Mouse (Mus musculus): ENCODE measurements around the gene Nrarp. TPM values are rescaled to one million over a fixed set of nuclear protein-coding genes. Genes with fewer than 3 reads are reported as not detected.

Nrarp gene
- polyA plus RNA-seq, 1 experiment from 2014 or later, result 8.2 TPM

Other genes with a start within 250 kb of the Nrarp start
- gene Arrdc1, start 245.5 kb upstream of the Nrarp start, polyA plus RNA-seq (2015; fragmentation: Nextera tagmentation; extraction: Ambion mirVana), result 14.3 and 15.0 TPM in 2 replicates
- gene Zmynd19, start 231.0 kb upstream of the Nrarp start, polyA plus RNA-seq (2015; fragmentation: Nextera tagmentation; extraction: Ambion mirVana), result 8.1 and 10.0 TPM in 2 replicates
- 18.5 and 20.0 TPM in 2 replicates for gene Dph7, start 218.4 kb upstream of the Nrarp start, polyA plus RNA-seq (2015; fragmentation: Nextera tagmentation; extraction: Ambion mirVana)
- 109 and 125 TPM in 2 replicates for gene Mrpl41, start 205.7 kb upstream of the Nrarp start, polyA plus RNA-seq (2015; fragmentation: Nextera tagmentation; extraction: Ambion mirVana)
- 7.7 and 8.7 TPM in 2 replicates for gene Pnpla7, start 204.7 kb upstream of the Nrarp start, polyA plus RNA-seq (2015; fragmentation: Nextera tagmentation; extraction: Ambion mirVana)
- 49.4 and 51.0 TPM in 2 replicates for gene Nsmf, start 126.4 kb upstream of the Nrarp start, polyA plus RNA-seq (2015; fragmentation: Nextera tagmentation; extraction: Ambion mirVana)
- gene Entpd8, start 100.5 kb upstream of the Nrarp start, polyA plus RNA-seq (2015; fragmentation: Nextera tagmentation; extraction: Ambion mirVana), result not detected in 2 replicates
- gene Noxa1, start 85.6 kb upstream of the Nrarp start, polyA plus RNA-seq (2015; fragmentation: Nextera tagmentation; extraction: Ambion mirVana), result 0.09 TPM in 1 of 2 replicates, not detected in the other
- 6.4 and 6.9 TPM in 2 replicates for gene Tor4a, start 16.1 kb downstream of the Nrarp start, polyA plus RNA-seq (2015; fragmentation: Nextera tagmentation; extraction: Ambion mirVana)
- gene Nelfb, start 30.7 kb downstream of the Nrarp start, polyA plus RNA-seq (2015; fragmentation: Nextera tagmentation; extraction: Ambion mirVana), result 68.8 and 72.8 TPM in 2 replicates
- not detected in 2 replicates for gene Stpg3, start 33.9 kb downstream of the Nrarp start, polyA plus RNA-seq (2015; fragmentation: Nextera tagmentation; extraction: Ambion mirVana)
- gene Fam166a, start 38.0 kb downstream of the Nrarp start, polyA plus RNA-seq (2015; fragmentation: Nextera tagmentation; extraction: Ambion mirVana), result not detected in 2 replicates
- gene Tubb4b, start 43.9 kb downstream of the Nrarp start, polyA plus RNA-seq (2015; fragmentation: Nextera tagmentation; extraction: Ambion mirVana), result 402 and 437 TPM in 2 replicates
- gene Slc34a3, start 53.6 kb downstream of the Nrarp start, polyA plus RNA-seq (2015; fragmentation: Nextera tagmentation; extraction: Ambion mirVana), result not detected in 2 replicates
- not detected in 2 replicates for gene Rnf224, start 56.0 kb downstream of the Nrarp start, polyA plus RNA-seq (2015; fragmentation: Nextera tagmentation; extraction: Ambion mirVana)
- 6.6 and 7.2 TPM in 2 replicates for gene Rnf208, start 61.5 kb downstream of the Nrarp start, polyA plus RNA-seq (2015; fragmentation: Nextera tagmentation; extraction: Ambion mirVana)
- not detected in 2 replicates for gene Cysrt1, start 61.7 kb downstream of the Nrarp start, polyA plus RNA-seq (2015; fragmentation: Nextera tagmentation; extraction: Ambion mirVana)
- 2.1 and 2.9 TPM in 2 replicates for gene AL732309.1, start 66.1 kb downstream of the Nrarp start, polyA plus RNA-seq (2015; fragmentation: Nextera tagmentation; extraction: Ambion mirVana)
- gene Tmem203, start 74.7 kb downstream of the Nrarp start, polyA plus RNA-seq (2015; fragmentation: Nextera tagmentation; extraction: Ambion mirVana), result 15.5 and 15.9 TPM in 2 replicates
- gene Tprn, start 81.9 kb downstream of the Nrarp start, polyA plus RNA-seq (2015; fragmentation: Nextera tagmentation; extraction: Ambion mirVana), result 3.5 and 4.3 TPM in 2 replicates
- gene Ssna1, start 91.7 kb downstream of the Nrarp start, polyA plus RNA-seq (2015; fragmentation: Nextera tagmentation; extraction: Ambion mirVana), result 144 and 158 TPM in 2 replicates
- gene Anapc2, start 91.7 kb downstream of the Nrarp start, polyA plus RNA-seq (2015; fragmentation: Nextera tagmentation; extraction: Ambion mirVana), result 77.3 and 82.5 TPM in 2 replicates
- gene Tmem210, start 107.4 kb downstream of the Nrarp start, polyA plus RNA-seq (2015; fragmentation: Nextera tagmentation; extraction: Ambion mirVana), result not detected in 2 replicates
- gene Lrrc26, start 109.2 kb downstream of the Nrarp start, polyA plus RNA-seq (2015; fragmentation: Nextera tagmentation; extraction: Ambion mirVana), result not detected in 2 replicates
- gene Grin1, start 138.4 kb downstream of the Nrarp start, polyA plus RNA-seq (2015; fragmentation: Nextera tagmentation; extraction: Ambion mirVana), result 0.09 and 0.16 TPM in 2 replicates
- 28.4 and 31.3 TPM in 2 replicates for gene Man1b1, start 151.6 kb downstream of the Nrarp start, polyA plus RNA-seq (2015; fragmentation: Nextera tagmentation; extraction: Ambion mirVana)
- 13.6 and 14.4 TPM in 2 replicates for gene Dpp7, start 175.6 kb downstream of the Nrarp start, polyA plus RNA-seq (2015; fragmentation: Nextera tagmentation; extraction: Ambion mirVana)
- 14.9 and 17.0 TPM in 2 replicates for gene Uap1l1, start 184.9 kb downstream of the Nrarp start, polyA plus RNA-seq (2015; fragmentation: Nextera tagmentation; extraction: Ambion mirVana)
- 16.5 and 18.1 TPM in 2 replicates for gene Sapcd2, start 191.6 kb downstream of the Nrarp start, polyA plus RNA-seq (2015; fragmentation: Nextera tagmentation; extraction: Ambion mirVana)
- gene Entpd2, start 215.1 kb downstream of the Nrarp start, polyA plus RNA-seq (2015; fragmentation: Nextera tagmentation; extraction: Ambion mirVana), result 0.51 and 0.68 TPM in 2 replicates
- gene Npdc1, start 218.6 kb downstream of the Nrarp start, polyA plus RNA-seq (2015; fragmentation: Nextera tagmentation; extraction: Ambion mirVana), result 26.6 and 29.0 TPM in 2 replicates
- 0.07 TPM in 1 of 2 replicates, not detected in the other for gene Fut7, start 242.5 kb downstream of the Nrarp start, polyA plus RNA-seq (2015; fragmentation: Nextera tagmentation; extraction: Ambion mirVana)
- 2.7 and 3.2 TPM in 2 replicates for gene Abca2, start 247.9 kb downstream of the Nrarp start, polyA plus RNA-seq (2015; fragmentation: Nextera tagmentation; extraction: Ambion mirVana)